Mouse (Mus musculus): ENCODE measurements around the gene Phf8. TPM values are rescaled to one million over a fixed set of nuclear protein-coding genes. Genes with fewer than 3 reads are reported as not detected.

The Phf8 gene
- polyA plus RNA-seq, 1 experiment from 2014 or later: 19.7 TPM

- no peak overlapping the region for H3K9ac ChIP-seq (replicated peaks)
- no peak for ATAC-seq (ENCODE audit: insufficient number of reproducible peaks, insufficient read depth, low FRiP score, low TSS enrichment, low read depth)
- no peaks in the 10 kb centered on the region for H3K9me3 ChIP-seq
- H3K27me3 ChIP-seq: no peaks in the 10 kb centered on the region
- H3K36me3 ChIP-seq: peaks cover 25% of the 10 kb centered on the region
- no peak overlapping the region for H3K4me3 ChIP-seq (replicated peaks)
- H3K4me1 ChIP-seq (replicated peaks): no peaks in the 10 kb centered on the region
- WGBS: 89% methylated on average over 4 of the region's 4 CpGs
- no peak overlapping the region for H3K27ac ChIP-seq
- H3K4me2 ChIP-seq: no peak overlapping the region
Measured at GRCm38 (mm10) chrX:151553356-151553755, 32.9 kb downstream of the Phf8 start.

GRCm38 (mm10) chrX:151575166-151575565, 54.7 kb downstream of the Phf8 start:
- Histone ChIP-seq H3K4me1 (replicated peaks) (no peaks in the 10 kb centered on the region), H3K36me3 (peaks cover 13% of the 10 kb centered on the region; the same call in 1 of the 2 replicates), H3K27me3 (no peaks in the 10 kb centered on the region), H3K9ac (replicated peaks) (no peak overlapping the region), H3K9me3 (no peaks in the 10 kb centered on the region), H3K4me2 (no peak overlapping the region), H3K27ac (no peak overlapping the region), H3K4me3 (replicated peaks) (no peak overlapping the region)
- no peak for ATAC-seq (ENCODE audit: insufficient number of reproducible peaks, insufficient read depth, low FRiP score, low TSS enrichment, low read depth)
- WGBS: 96% methylated on average over 1 of the region's 1 CpGs

GRCm38 (mm10) chrX:151643386-151643785, 122.9 kb downstream of the Phf8 start:
- 71% methylated on average over 2 of the region's 2 CpGs for WGBS
- Histone ChIP-seq H3K9me3 (no peaks in the 10 kb centered on the region), H3K27me3 (no peaks in the 10 kb centered on the region; the same call in 1 of the 2 replicates), H3K36me3 (no peaks in the 10 kb centered on the region), H3K4me3 (replicated peaks) (no peak overlapping the region), H3K4me2 (no peak overlapping the region), H3K9ac (replicated peaks) (no peak overlapping the region), H3K4me1 (replicated peaks) (no peaks in the 10 kb centered on the region), H3K27ac (no peak overlapping the region)
- no peak for ATAC-seq (ENCODE audit: insufficient number of reproducible peaks, insufficient read depth, low FRiP score, low TSS enrichment, low read depth)

- Histone ChIP-seq H3K27ac (no peak overlapping the region), H3K36me3 (no peaks in the 10 kb centered on the region), H3K4me1 (replicated peaks) (no peaks in the 10 kb centered on the region), H3K9ac (replicated peaks) (no peak overlapping the region), H3K4me2 (no peak overlapping the region), H3K27me3 (peaks cover 11% of the 10 kb centered on the region), H3K4me3 (replicated peaks) (no peak overlapping the region), H3K9me3 (no peaks in the 10 kb centered on the region)
- 48% methylated on average over 2 of the region's 2 CpGs for WGBS
- ATAC-seq (ENCODE audit: insufficient number of reproducible peaks, insufficient read depth, low FRiP score, low TSS enrichment, low read depth): no peak
Measured at GRCm38 (mm10) chrX:151653744-151654143, 133.3 kb downstream of the Phf8 start.

- Histone ChIP-seq H3K27ac (no peak overlapping the region), H3K36me3 (no peaks in the 10 kb centered on the region), H3K4me2 (no peak overlapping the region), H3K27me3 (no peaks in the 10 kb centered on the region), H3K9me3 (no peaks in the 10 kb centered on the region), H3K4me3 (replicated peaks) (no peak overlapping the region), H3K4me1 (replicated peaks) (no peaks in the 10 kb centered on the region), H3K9ac (replicated peaks) (no peak overlapping the region)
- 84% methylated on average over 5 of the region's 5 CpGs for WGBS
- ATAC-seq (ENCODE audit: insufficient number of reproducible peaks, insufficient read depth, low FRiP score, low TSS enrichment, low read depth): no peak
Measured at GRCm38 (mm10) chrX:151674492-151675171, 154.2 kb downstream of the Phf8 start.

Other genes starting within 250 kb of the Phf8 start
- 2.9 and 3.7 TPM in 2 replicates for gene Fam120c, start 176.5 kb upstream of the Phf8 start, polyA plus RNA-seq (2016; fragmentation: Nextera tagmentation; extraction: Ambion mirVana)